Mouse (Mus musculus) yolk sac, embryonic 10.5 days (tissue): ENCODE measurements around the gene Zfp566.
"Not testable (repeated sequence)": the region's sequence is repeated elsewhere in the genome, so short reads cannot be mapped to it uniquely, and the experiment has no call there.

Experiments used
- DNase-seq: peaks from one replicate; pipeline ENCODE4 v3.0.0-alpha.2; 2017; ENCODE audit warnings: low spot score

Gene Zfp566

GRCm38 (mm10) chr7:30090092-30090969, at the start of gene Zfp566, which contains the start of gene Gm26920:
Gene Zfp566, minus strand, starts transcription at chr7:30090527.
Gene Gm26920, minus strand, starts transcription at chr7:30090410.
- peak; percentile 99 for DNase-seq

GRCm38 (mm10) chr7:30136826-30137225, 46.5 kb upstream of the Zfp566 start:
- DNase-seq, result peak; percentile 38

- DNase-seq, result no peak
Measured at GRCm38 (mm10) chr7:30132396-30132795, 42.1 kb upstream of the Zfp566 start.

DNA sequence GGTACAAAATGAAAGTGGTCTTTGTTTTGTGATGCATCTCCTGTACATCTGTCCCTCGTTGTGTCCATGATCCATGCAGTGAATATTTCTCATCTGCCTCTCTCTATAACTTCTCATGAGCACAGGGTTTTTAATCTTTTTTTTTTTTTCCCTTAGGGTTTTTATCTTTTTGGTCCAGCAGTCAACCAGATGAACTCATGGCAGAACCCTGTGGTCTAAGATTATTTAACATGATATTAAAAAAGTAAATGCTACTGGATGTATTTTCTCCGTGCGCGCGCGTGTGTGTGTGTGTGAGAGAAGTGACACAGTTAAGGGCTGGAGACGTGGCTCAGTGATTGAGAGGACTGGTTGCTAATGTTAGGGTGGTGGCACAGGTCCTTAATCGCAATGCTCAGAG, 39.6 kb upstream of the Zfp566 start:
- no peak for DNase-seq

DNA sequence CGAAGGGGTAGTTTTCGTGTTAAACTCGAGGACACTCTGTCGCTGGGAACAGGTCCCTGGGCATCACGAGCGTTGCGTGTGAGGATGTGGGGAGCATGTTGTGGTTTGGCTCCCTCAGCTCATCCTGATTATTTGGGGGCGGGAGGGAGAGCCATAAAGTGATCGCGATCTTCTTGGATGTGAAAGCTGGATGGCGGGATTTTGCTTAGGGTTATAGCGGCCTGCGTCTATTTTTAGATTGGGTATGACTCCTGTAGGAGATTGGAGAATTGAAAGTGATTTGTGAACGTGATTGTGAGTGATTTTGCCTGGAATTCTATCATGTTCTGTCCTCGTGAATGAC, 31.8 kb upstream of the Zfp566 start:
- DNase-seq, result no peak

GRCm38 (mm10) chr7:30121308-30122187, 31.2 kb upstream of the Zfp566 start, which contains the start of gene Zfp382:
Gene Zfp382, plus strand, starts transcription at chr7:30121942.
- peak; percentile 90 for DNase-seq

DNA sequence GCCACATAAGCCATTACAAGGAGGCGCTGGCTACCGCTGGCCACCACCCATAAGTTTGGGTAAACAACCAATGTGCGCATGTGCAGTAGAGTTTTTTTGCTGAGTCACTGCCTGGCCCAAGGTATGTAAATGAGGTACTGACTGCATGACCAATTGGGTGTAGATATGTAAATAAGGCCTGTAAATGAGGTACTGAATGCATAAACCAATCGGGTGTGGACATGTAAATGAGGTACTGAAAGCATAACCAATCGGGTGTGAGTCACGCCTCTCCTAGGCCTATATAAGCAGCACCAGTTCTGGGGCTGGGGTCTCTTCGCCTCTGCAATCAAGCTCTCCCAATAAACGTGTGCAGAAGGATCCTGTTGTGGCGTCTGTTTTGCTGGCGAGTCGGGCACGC, 27.6 kb upstream of the Zfp566 start:
- DNase-seq, result not testable (repeated sequence)

- DNase-seq, result no peak
Measured at GRCm38 (mm10) chr7:30116076-30116475, 25.7 kb upstream of the Zfp566 start.

DNA sequence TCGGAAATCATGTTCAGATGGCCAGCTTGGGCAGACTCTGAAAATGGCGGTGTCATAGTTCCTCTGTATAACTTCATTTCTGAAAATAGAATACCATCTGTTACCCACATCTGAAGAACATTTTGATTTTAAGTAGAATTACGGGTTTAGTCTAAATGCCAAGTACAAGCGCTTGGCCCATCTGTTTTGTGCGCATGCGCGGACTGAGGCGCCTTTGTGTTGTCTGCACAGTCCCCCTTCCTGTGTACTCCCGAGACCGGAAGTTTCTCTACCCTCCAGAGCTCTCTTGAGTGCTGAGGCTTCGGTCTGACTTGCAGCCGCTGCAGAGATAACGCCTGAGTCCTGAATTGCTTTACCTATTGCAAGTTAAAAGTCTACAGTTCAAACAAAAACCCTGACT, 9.0 kb upstream of the Zfp566 start:
- peak; percentile 31 for DNase-seq

DNA sequence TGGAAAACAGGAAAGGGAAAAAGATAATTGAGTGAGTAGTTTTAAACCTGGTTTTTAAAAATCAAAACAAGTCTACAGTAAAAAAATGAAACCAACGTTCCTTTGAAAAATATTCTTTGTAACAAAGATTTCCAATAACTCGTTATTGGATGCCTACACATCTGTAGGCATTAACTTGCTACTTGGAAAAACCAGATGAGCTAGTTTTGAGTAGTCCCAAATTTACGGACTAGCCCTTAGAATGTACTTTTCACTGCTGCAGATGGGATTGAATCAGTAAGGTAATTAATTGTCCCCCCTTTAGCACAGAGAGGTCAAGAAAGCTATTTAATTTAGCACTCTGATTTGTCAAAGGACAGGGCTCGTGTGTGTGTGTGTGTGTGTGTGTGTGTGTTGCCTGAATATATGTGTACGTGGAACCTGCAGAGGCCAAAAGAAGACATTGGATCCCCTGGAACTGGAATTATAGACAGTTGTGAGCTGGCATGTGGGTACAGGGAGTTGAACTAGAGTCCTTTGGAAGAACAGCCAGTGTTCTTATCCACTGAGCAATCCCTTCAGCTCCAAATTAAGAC, 5.3 kb upstream of the Zfp566 start:
- DNase-seq, result peak; percentile 29

- DNase-seq, result peak; percentile 93
Measured at GRCm38 (mm10) chr7:30094646-30095429, 4.5 kb upstream of the Zfp566 start, which contains the start of gene Zfp260. Gene Zfp260, plus strand, starts transcription at chr7:30094777.

DNA sequence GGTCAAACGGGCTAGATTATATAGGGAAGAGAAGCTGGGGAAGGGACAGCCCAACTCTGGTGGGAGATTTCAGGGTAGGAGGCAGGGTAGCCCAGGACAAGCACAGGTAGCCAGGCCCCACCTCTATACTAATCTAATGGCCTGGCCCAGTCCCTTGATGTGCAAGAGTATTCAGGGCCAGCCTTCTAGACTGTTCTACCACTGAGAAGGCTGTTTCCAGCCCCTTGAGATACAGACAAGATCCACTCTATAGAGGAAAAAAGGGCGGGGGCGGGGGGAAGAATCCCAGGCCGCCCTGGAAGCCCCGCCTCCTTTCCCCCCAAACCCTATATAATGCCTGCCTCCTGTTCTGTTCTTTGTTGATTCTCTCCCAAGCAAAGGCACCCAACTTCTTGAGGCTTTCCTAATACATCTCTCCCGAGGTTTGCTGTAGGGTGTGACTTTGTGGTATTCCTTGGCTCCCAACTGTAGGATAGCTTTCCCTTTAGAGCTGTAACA, 3.6 kb upstream of the Zfp566 start:
- no peak for DNase-seq

DNA sequence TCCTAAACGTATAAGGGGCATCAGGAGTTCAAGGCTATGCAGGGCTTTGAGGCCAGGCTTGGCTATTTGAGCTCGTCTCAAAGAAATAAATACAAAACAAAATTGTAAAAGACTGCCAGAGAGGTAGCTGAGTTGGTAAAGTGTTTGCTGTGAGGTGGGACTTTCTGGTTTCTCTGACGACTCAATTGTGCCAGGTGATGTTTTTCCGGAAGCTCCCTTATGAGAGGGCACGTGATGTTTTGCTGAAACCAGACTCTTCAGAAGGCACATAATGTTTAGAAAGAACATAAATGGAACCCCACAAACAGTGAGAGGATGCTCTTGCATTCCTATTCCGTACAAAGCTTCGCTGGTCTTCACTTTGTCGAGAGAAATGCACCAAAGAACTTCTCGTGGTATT, 2.3 kb upstream of the Zfp566 start:
- no peak for DNase-seq

DNA sequence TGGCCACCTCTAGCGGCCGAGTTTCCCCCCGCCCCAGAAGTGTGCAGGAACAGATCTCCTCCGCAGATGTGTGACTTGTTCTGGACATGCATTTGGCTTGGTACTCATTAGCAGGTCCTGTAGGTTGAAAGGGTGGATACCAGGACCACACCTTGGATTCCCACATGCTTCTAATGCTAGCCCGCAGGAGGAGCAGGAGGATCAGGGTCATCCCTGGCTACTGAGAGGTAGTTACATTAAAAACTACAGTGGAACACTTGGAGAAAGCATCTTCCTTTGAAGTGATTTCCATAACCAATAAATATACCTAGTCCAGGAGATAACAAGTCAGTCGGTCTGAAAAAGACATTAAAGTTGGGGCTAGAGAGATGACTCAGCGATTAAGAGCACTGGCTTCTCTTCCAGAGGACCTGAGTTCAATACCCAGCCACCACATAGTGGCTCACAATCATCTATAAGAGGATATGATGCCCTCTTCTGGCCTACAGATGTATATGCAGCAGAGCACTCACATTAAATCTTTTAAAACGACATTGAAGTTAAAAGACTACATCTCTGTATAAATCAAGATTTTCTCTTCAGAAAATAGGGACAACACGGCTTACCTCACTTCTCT, 751 bp upstream of the Zfp566 start:
- DNase-seq, result peak; percentile 40

DNA sequence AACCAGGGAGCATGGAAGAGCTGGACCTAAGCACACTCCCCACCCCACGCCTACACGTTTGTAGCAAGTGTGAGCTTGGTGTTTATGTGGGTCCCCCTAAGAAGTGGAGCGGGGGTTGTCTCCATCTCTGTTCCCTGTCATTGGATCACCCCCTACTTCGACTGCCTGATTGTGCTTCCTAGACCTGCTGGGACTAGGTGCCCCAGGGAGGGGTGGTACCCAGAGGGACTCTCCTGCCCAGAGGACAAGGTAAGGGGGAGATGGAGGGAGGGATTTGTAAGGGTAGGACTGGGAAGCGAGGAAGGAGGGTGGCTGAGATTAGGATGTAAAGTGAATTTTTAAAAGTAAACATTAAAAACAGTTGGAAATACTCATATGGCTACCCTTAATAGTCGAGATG, 922 bp downstream of the Zfp566 start:
- DNase-seq, result no peak

DNA sequence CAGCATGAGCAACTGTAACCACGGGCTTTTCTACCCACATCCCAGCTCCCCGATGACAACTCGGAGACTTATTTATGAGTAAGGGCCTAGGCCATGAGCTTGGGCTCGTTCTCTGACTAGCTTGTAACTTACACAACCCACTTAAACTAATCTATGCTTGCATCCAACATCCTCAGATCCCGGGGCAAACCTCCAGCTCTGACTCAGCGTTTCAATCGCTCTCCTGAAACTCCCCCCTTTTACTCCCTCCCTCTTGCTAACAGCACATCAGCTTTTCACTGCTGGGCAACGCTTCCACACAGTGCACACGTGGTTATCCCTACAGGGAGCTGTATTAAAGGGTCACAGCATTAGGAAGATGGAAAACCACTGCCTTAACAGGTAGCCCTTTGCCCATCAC, 3.8 kb downstream of the Zfp566 start:
- no peak for DNase-seq

DNA sequence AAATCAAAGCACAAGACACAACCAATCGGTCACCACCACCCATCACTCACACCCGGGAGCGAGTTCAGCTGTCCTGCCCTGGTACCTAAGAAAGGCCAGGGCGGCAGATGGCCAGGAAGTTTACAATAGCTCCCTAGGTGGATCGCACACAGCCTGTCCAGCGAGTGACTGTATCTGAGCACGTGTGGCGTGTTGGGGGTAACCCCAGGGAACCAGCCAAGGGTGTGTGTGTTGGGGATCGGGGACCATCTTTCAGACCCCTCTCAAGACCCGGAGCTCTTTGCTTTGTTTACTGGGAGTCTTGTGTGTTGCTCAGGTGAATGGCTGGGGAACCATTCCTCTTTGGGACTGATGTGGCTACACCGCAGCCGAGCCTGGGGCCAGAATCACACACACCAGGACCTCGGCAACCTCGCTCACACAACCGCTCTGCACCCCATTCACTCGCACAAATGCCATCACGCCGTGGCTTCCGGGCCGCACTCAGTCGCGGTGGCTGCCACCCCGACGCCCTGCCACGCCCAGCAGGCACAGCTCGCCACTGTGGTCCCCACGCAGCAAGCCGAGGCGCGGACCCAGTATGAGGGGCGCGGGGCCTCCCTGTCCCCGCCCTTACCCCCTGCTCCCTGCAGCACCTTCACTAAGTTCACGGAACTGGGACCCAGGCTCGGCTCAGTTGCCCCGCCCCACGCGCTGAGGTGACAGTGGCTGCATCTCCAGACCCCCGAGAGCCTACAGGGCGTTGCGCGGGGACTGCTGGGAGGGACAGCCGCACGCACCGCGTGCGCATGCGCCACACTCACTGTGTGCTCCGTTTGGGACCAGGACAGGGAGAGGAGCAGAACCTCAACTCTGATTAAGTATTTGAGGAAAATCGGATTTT, 17.9 kb downstream of the Zfp566 start, which contains the start of gene Zfp82:
Gene Zfp82, minus strand, starts transcription at position 755 of the 883 bp plus-strand sequence.
- peak; percentile 80 for DNase-seq

DNA sequence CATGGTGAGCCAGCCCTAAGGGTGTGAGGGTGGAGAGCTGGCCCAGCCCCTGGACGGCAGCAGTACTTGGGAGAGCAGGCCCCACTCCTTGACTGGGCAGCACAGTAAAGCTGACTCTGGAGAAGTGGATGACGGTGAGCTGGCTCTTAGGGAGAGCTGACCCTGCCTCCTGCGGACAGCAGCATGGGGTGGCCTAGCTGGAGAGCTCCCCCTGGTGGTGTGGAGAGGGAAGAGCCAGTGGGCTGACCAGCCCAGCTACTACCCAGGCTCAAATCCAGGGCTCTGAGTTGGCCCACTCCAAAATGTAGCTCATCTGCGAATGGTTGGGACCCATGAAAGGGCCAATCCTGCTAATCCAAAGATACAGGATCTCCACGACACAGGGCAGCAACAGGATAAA, 25.7 kb downstream of the Zfp566 start:
- DNase-seq, result no peak

GRCm38 (mm10) chr7:30062478-30062877, 27.8 kb downstream of the Zfp566 start:
- no peak for DNase-seq

DNA sequence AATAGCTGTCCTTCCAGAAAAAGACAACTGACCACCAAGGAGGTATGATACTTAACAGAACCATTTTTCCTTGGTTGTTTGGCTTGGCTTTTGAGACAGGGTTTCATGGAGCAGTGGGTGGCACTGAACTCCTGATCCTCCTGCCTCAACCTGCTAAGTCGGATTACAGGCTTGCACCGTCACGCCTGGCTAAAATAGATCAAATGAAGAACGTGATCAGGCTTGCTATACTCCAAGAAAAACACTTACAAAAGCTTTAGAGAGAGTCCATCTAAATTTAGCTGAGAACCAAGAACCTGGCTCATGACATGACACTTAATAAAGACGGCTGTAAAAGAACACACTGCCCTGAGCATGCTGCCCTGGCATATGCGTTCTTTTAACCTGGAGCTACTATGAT, 30.0 kb downstream of the Zfp566 start:
- no peak for DNase-seq
